Mouse (Mus musculus) c-Kit-negative CD71-positive TER-119-positive erythroid progenitor cells, embryonic 14.5 days (primary cell): ENCODE data around the gene Rtn4rl1.
"Not testable (repeated sequence)": the region's sequence is repeated elsewhere in the genome, so short reads cannot be mapped to it uniquely, and the experiment has no call there.

Source experiments
- DNase-seq: peaks from one replicate; pipeline ENCODE4 v3.0.0-alpha.2; 2013; ENCODE audit warnings: low read depth, low spot score

Gene Rtn4rl1

DNA sequence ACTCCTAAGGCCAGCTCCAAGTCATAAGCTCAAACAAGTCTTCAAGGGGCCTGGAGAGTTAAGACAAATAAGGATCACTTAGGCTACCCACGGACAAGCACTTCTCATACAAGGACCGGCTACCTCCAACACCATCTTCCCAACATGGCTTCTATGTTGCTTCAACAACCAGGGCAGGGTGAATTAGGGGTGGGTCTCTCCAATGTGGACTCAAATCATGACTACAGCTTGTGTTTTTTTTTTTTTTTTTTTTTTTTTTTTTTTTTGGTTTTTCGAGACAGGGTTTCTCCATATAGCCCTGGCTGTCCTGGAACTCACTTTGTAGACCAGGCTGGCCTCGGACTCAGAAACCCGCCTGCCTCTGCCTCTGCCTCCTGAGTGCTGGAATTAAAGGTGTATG is 102.0 kb downstream of the Rtn4rl1 start:
- not testable (repeated sequence) for DNase-seq

DNA sequence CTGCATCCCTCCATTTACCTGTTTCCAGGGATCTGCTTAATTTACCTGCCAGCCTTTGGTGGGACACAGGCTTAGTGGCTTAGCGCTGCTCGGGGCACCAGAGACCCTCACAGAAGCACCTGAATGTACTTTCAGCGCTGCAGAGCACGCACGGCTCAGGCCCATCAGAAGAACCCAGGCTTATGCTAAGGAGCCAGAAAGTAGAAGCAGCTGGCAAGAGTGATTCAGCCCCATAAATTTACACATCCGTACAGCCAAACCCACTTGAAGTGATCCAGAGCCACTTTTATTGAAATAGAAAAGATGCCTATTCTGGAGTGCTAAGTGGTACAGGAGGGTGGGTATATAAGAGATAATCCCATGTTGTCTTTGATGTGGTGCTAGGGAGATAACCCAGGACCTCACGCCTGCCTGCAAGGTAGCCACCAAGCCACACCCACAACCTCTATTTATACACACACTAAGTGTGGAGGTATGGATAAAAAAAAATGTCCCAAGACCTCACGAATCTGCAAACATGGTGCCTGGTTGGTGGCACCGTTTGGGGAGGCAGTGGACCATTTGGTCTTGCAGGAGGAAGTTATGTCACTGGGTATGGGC is 102.9 kb downstream of the Rtn4rl1 start:
- no peak for DNase-seq

DNA sequence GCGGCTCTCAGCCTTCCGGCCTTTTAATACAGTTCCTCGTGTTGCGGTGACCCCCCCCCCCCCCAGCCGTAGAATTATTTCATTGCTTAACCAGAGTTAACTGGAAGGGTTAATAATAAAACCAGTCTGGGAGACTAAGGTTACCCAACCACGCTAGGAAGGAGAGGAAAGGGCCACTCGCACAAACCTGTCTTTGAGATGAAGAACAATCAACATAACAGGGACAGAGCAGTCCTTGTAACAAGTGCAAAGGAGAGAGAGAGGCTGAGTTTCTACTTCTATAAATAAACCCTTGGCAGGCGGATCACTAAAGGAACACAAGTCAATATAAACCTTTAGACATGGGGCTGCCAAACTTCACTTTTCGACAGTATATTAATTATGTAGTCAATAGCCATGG is 104.0 kb downstream of the Rtn4rl1 start:
- no peak for DNase-seq

DNA sequence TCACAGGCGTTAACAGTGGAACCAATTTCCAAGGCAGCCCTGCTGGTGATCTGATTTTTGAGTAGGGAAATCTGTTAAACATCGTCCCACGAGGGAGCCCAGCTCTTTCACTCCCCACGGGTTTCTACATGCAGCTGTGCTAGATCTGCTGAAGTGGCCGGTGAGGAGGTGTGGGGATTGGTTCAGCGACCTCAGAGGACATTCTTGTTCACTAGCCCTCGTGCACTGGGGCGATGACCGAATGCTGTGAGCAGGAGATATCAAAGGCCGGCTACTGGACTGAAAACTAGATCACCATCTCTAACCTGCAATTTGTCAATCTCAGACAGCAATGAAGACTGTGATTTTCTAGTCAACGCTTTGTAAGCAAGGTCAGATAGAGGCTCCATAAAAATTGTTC is 104.9 kb downstream of the Rtn4rl1 start:
- no peak for DNase-seq

DNA sequence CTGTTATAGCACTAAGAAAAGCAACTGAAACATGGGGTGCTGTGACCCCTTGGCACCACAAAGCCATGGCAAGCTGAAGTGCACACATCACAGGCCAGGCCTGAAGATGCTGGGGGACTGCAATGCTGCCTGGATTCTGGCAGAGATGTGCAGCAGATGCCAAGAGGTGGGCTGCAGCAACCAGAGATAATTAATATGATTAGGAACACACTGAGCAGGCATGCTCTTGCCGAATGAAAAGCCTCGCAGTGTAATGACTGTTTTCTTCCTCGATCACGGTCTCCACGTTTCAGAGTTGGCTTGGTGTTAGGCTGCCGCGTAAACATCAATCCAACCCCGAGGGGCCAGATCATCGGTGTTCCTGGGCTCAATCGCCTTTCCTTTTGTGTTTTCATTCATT is 106.2 kb downstream of the Rtn4rl1 start:
- DNase-seq = no peak

DNA sequence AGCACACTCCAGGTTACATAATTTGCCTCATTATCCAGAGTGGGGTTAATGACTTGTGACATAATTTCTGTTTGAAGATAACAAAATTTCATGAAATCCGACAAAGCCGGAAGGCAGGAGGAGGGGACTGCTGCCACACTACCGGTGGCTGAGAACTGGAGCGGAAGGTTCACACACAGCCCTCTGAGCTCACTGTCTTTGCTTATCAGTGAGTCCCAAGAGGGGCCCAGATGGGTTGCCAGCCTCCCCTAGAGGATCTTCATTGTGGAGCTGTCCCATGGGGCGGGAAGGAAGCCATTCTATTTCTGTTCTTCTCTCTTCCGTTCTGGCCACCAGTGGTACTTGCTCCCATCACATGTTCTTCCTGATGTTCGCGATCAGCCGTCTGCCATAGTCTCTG is 107.4 kb downstream of the Rtn4rl1 start:
- no peak for DNase-seq

DNA sequence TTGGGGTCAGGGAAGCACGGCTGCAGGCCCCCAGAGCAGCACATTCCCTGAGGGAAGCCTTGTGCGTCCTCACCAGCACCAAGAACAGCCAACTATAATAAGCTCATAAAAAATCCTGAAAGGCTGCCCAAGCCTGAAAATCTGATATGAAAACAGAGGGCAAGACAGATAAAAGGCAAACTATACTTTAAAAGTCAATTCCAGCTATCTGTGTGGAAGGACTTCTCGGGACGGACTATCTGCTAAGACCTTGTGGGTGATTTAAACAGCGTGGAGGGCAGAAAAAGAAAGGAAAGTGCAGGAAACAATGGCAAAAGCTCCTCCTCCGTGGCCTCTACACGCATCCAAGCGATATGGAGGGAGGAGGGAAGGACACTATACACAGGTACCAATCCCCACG is 111.2 kb downstream of the Rtn4rl1 start:
- no peak for DNase-seq

DNA sequence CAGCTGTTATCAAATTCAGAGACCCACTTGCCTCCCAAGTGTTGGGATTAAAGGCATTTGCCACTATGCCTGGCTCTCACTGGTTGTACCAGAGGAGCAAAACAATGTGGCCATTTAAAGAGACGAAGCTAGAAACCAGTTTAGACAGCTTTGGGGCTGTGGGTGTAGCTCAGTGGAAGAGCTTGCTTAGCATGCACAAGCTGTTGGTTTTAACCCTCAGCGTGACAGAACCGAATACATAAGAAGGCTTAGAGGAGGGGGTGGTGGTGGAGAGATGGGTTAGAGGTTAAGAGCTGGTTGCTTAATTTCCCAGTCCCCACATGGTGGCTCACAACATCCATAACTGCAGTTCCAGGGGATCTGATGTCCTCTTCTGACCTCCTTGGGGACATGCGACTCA is 115.1 kb downstream of the Rtn4rl1 start:
- no peak for DNase-seq

DNA sequence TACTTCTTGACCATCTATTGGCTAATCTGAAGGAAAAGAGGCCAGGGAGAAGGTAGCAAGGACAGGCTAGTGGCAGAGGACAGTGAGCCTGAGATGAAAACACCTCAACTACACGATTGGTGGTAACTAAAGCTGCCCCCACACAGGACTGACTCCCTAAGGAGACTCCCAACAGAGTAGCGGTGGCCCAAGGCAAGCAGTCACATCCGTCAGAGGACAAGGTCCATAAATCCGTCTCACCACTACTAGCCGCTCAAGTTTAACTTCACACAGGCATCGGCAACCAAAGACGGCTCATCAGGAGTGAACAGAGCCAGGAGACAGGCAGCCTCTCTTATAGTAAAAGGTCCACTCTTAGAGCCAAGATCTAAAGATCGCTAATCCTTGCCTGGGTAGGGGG is 117.2 kb downstream of the Rtn4rl1 start:
- DNase-seq = no peak

DNA sequence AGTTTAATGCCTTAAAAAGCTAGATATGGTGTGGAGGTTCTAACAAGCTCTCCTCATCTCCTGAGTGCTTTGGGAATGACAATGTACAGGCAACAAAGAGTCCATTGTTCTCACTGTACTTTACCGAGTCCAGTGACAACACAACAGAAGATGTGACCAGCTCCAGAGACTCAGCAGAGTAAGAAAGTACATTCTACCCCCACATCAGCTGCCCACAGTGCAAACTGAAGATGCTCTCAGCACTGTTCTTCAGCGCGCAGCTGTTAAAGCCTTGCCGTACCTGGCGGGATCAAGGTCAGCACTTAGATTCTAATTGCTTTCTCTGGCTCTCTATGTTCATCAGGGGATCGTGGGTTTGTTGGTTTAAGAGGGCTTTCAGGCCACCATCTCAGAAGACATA is 118.2 kb downstream of the Rtn4rl1 start:
- DNase-seq = no peak

DNA sequence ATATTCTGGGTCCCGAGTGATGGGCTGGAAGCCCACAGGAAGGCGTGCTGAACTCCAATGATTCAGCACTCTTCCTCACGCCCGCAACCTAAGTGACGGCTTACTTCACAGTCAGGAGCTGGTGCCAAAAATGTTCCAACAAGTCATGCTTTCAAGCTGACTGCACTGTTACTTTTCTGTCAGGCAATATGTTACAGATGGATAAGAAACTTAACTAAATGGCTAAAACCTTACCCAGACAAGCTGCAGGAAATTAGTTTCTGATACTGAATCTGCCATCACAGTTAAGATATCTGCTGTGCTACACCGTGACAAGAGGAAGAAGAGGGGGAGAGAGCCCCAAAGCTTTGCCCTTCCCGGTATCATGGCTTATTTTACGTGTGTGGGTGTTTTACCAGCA is 120.3 kb downstream of the Rtn4rl1 start:
- no peak for DNase-seq
